ENCODE assay signal across 11 mouse cellular contexts in genomic region chr5:117880916-117881555, GRCm38 (mm10).
DNase-seq lines count a peak whose midpoint lies in the region; ATAC-seq and TF ChIP-seq lines count a peak whose summit lies in the region.
"Had no signal": no experiment of that assay in that cellular context is flagged by ENCODE, and none has a peak within 500 bp of the region (broad histone marks: within the 10 kb centered on the region; RNA-seq: fewer than 3 reads in every experiment).

No protein-coding gene starts in this region.

- H3K4me1 ChIP-seq in hindbrain, postnatal 0 days (ENCODE audit: insufficient read depth, low read length) = no peaks in the 10 kb centered on the region
- H3K4me1 ChIP-seq in hindbrain, embryonic 14.5 days (replicated peaks; ENCODE audit: control insufficient read depth, insufficient read depth, low read length) = no peaks in the 10 kb centered on the region
- H3K4me1 ChIP-seq in kidney, adult 2 months (ENCODE audit: control insufficient read depth, insufficient read depth, low read length) = no peaks in the 10 kb centered on the region
- H3K4me1 ChIP-seq in lung, postnatal 0 days (ENCODE audit: insufficient read depth, low read depth, low read length) = no peaks in the 10 kb centered on the region
- H3K4me1 ChIP-seq: liver, embryonic 15.5 days had no signal

- no peaks in the 10 kb centered on the region for H3K9me3 ChIP-seq in hindbrain, postnatal 0 days (ENCODE audit: low read length)
- no peaks in the 10 kb centered on the region for H3K9me3 ChIP-seq in hindbrain, embryonic 14.5 days (ENCODE audit: control insufficient read depth, low read length)
- no peaks in the 10 kb centered on the region for H3K9me3 ChIP-seq in lung, postnatal 0 days (ENCODE audit: low read length)
- H3K9me3 ChIP-seq: liver, embryonic 15.5 days had no signal

- no peak overlapping the region for H3K4me2 ChIP-seq in hindbrain, postnatal 0 days (ENCODE audit: low read depth, low read length)
- no peak overlapping the region for H3K4me2 ChIP-seq in hindbrain, embryonic 14.5 days (replicated peaks)
- no peak overlapping the region for H3K4me2 ChIP-seq in lung, postnatal 0 days (replicated peaks; ENCODE audit: low read depth, low read length)
- H3K4me2 ChIP-seq: liver, embryonic 15.5 days had no signal

- H3K36me3 ChIP-seq in hindbrain, postnatal 0 days (ENCODE audit: insufficient read depth, low read length) = no peaks in the 10 kb centered on the region
- H3K36me3 ChIP-seq in hindbrain, embryonic 14.5 days (replicated peaks; ENCODE audit: control insufficient read depth, insufficient read depth) = no peaks in the 10 kb centered on the region
- H3K36me3 ChIP-seq in kidney, adult 2 months (ENCODE audit: control insufficient read depth, insufficient read depth, low read length) = no peaks in the 10 kb centered on the region
- no peaks in the 10 kb centered on the region for H3K36me3 ChIP-seq in lung, postnatal 0 days (ENCODE audit: insufficient read depth, low read length)
- H3K36me3 ChIP-seq: liver, embryonic 15.5 days had no signal

- no peaks in the 10 kb centered on the region for H3K27me3 ChIP-seq in hindbrain, postnatal 0 days (ENCODE audit: insufficient read depth, low read length)
- H3K27me3 ChIP-seq in hindbrain, embryonic 14.5 days (ENCODE audit: control insufficient read depth, insufficient read depth, low read length) = no peaks in the 10 kb centered on the region
- no peaks in the 10 kb centered on the region for H3K27me3 ChIP-seq in kidney, adult 2 months (replicated peaks; ENCODE audit: control insufficient read depth, insufficient read depth, low read length)
- H3K27me3 ChIP-seq in lung, postnatal 0 days (replicated peaks; ENCODE audit: insufficient read depth, low read length) = no peaks in the 10 kb centered on the region
- H3K27me3 ChIP-seq: liver, embryonic 15.5 days had no signal

- peak; percentile 54 for DNase-seq in hindbrain, postnatal 0 days (ENCODE audit: low spot score)
- DNase-seq in hindbrain, embryonic 14.5 days (ENCODE audit: low spot score) = no peak
- peak; percentile 70 for DNase-seq in 3T3-L1 (ENCODE audit: low read depth, low spot score)
- DNase-seq in NIH3T3 (ENCODE audit: low read depth) = peak; percentile 26
- peak; percentile 74 to 79 for DNase-seq in cerebellum, postnatal 14 days
- no peak for DNase-seq in kidney, adult 2 months
- no peak for DNase-seq in c-Kit-positive CD71-positive TER-119-positive erythroid progenitor cells, embryonic 14.5 days (ENCODE audit: low spot score)
- DNase-seq in lung, postnatal 0 days (ENCODE audit: low spot score) = no peak
- DNase-seq: kidney, adult 8-10 months had no signal

- no peak for TF ChIP-seq EP300 in lung, postnatal 0 days (IDR thresholded peaks at IDR 0.05)

- no peak overlapping the region for H3K27ac ChIP-seq in hindbrain, postnatal 0 days
- H3K27ac ChIP-seq in hindbrain, embryonic 14.5 days = no peak overlapping the region
- no peak overlapping the region for H3K27ac ChIP-seq in kidney, adult 2 months (ENCODE audit: insufficient read depth, low read depth, low read length)
- no peak overlapping the region for H3K27ac ChIP-seq in lung, postnatal 0 days (ENCODE audit: low read length)
- H3K27ac ChIP-seq: liver, embryonic 15.5 days had no signal

- no peak overlapping the region for H3K4me3 ChIP-seq in hindbrain, postnatal 0 days (ENCODE audit: low read length)
- H3K4me3 ChIP-seq in hindbrain, embryonic 14.5 days (replicated peaks; ENCODE audit: low read length) = no peak overlapping the region
- H3K4me3 ChIP-seq in kidney, adult 2 months (ENCODE audit: insufficient read depth, low read depth, low read length) = no peak overlapping the region
- no peak overlapping the region for H3K4me3 ChIP-seq in lung, postnatal 0 days (ENCODE audit: low read depth, low read length)
- H3K4me3 ChIP-seq: erythroblast, embryonic 14.5 days; liver, embryonic 15.5 days had no signal

- 70% methylated on average over 9 of the region's 9 CpGs for WGBS in hindbrain, postnatal 0 days
- WGBS in hindbrain, embryonic 14.5 days = 84% methylated on average over 9 of the region's 9 CpGs
- WGBS in kidney, adult 2 months = 91% methylated on average over 9 of the region's 9 CpGs
- 80% methylated on average over 8 of the region's 9 CpGs for WGBS in lung, postnatal 0 days

- TF ChIP-seq CTCF in hindbrain, postnatal 0 days (IDR thresholded peaks at IDR 0.05; ENCODE audit: low read depth) = no peak
- TF ChIP-seq CTCF in kidney, adult 2 months (conservative IDR thresholded peaks at IDR 0.05; ENCODE audit: insufficient read depth, insufficient read length, low read depth, low read length) = no peak
- TF ChIP-seq CTCF in lung, postnatal 0 days (IDR thresholded peaks at IDR 0.05) = no peak

- no peak overlapping the region for H3K9ac ChIP-seq in hindbrain, postnatal 0 days (replicated peaks; ENCODE audit: low read length)
- H3K9ac ChIP-seq in hindbrain, embryonic 14.5 days = no peak overlapping the region
- H3K9ac ChIP-seq in lung, postnatal 0 days (replicated peaks; ENCODE audit: low read depth) = no peak overlapping the region
- H3K9ac ChIP-seq: liver, embryonic 15.5 days had no signal

- no peak for TF ChIP-seq POLR2A in kidney, adult 2 months (IDR thresholded peaks at IDR 0.05; ENCODE audit: low read depth, low read length)

- peak; percentile 55; the same call in 1 of the 2 replicates for ATAC-seq in hindbrain, postnatal 0 days
- no peak for ATAC-seq in hindbrain, embryonic 14.5 days (ENCODE audit: low FRiP score)
- no peak for ATAC-seq in lung, postnatal 0 days

Comparison
In these comparisons a context has a peak if more than half of its experiments do, and no peak if none do; other contexts are left out.
1. DNase-seq: peak in hindbrain, postnatal 0 days (single experiment), 3T3-L1 (single experiment), NIH3T3 (single experiment) and cerebellum, postnatal 14 days (2 of 2); none in hindbrain, embryonic 14.5 days (single experiment), kidney, adult 2 months (single experiment), c-Kit-positive CD71-positive TER-119-positive erythroid progenitor cells, embryonic 14.5 days (single experiment) and lung, postnatal 0 days (single experiment).